8 mouse cellular contexts compared by ENCODE assay signal in genomic region chr2:72476486-72477211, GRCm38 (mm10). TPM values are rescaled to one million over a fixed set of nuclear protein-coding genes. Genes with fewer than 3 reads are reported as not detected.
DNase-seq lines count a peak whose midpoint lies in the region; ATAC-seq and TF ChIP-seq lines count a peak whose summit lies in the region.

No protein-coding gene starts in this region.

- peak overlapping the region; percentile 72 for H3K4me2 ChIP-seq in embryonic facial prominence, embryonic 12.5 days (replicated peaks)
- H3K4me2 ChIP-seq in liver, embryonic 11.5 days, result peak overlapping the region; percentile 87

- TF ChIP-seq POLR2A in thymus, adult 2 months (IDR thresholded peaks at IDR 0.05; ENCODE audit: control insufficient read depth, extremely low read depth, insufficient read depth, low read length, poor library complexity), result no peak

- no peaks in the 10 kb centered on the region for H3K27me3 ChIP-seq in embryonic facial prominence, embryonic 12.5 days
- no peaks in the 10 kb centered on the region for H3K27me3 ChIP-seq in liver, embryonic 11.5 days (replicated peaks; ENCODE audit: control insufficient read depth, insufficient read depth, low read length)
- H3K27me3 ChIP-seq in thymus, adult 2 months (ENCODE audit: control insufficient read depth, insufficient read depth, low read length), result no peaks in the 10 kb centered on the region

- peak overlapping the region; percentile 80 for H3K4me3 ChIP-seq in embryonic facial prominence, embryonic 12.5 days
- H3K4me3 ChIP-seq in liver, embryonic 11.5 days (ENCODE audit: low read depth, low read length), result peak overlapping the region; percentile 76
- peak overlapping the region; percentile 90 for H3K4me3 ChIP-seq in thymus, adult 2 months (ENCODE audit: control insufficient read depth, insufficient read depth, low read length)

- H3K36me3 ChIP-seq in embryonic facial prominence, embryonic 12.5 days, result peaks cover 22% of the 10 kb centered on the region
- H3K36me3 ChIP-seq in liver, embryonic 11.5 days (ENCODE audit: control insufficient read depth, insufficient read depth, low read length), result peaks cover 18% of the 10 kb centered on the region
- H3K36me3 ChIP-seq in thymus, adult 2 months (ENCODE audit: control insufficient read depth, insufficient read depth, low read length), result peaks cover 19% of the 10 kb centered on the region

- TF ChIP-seq CTCF in thymus, adult 2 months (IDR thresholded peaks at IDR 0.05; ENCODE audit: borderline replicate concordance, control insufficient read depth, extremely low read depth, insufficient read depth, low read length, poor library complexity), result no peak

- H3K4me1 ChIP-seq in embryonic facial prominence, embryonic 12.5 days, result peaks cover 20% of the 10 kb centered on the region
- H3K4me1 ChIP-seq in liver, embryonic 11.5 days (replicated peaks; ENCODE audit: control insufficient read depth, insufficient read depth, low read length), result peaks cover 17% of the 10 kb centered on the region
- peaks cover 10% of the 10 kb centered on the region for H3K4me1 ChIP-seq in thymus, adult 2 months (replicated peaks; ENCODE audit: control insufficient read depth, insufficient read depth, low read length)

- H3K27ac ChIP-seq in embryonic facial prominence, embryonic 12.5 days, result peak overlapping the region; percentile 90
- peak overlapping the region; percentile 98 for H3K27ac ChIP-seq in liver, embryonic 11.5 days (ENCODE audit: low read depth, low read length)
- peak overlapping the region; percentile 48 for H3K27ac ChIP-seq in thymus, adult 2 months (ENCODE audit: control insufficient read depth, insufficient read depth, low read length)

- H3K9ac ChIP-seq in embryonic facial prominence, embryonic 12.5 days, result peak overlapping the region; percentile 82
- H3K9ac ChIP-seq in liver, embryonic 11.5 days (ENCODE audit: low read depth, low read length), result peak overlapping the region; percentile 81

- DNase-seq in cerebellum, adult 11-12 months, result peak; percentile 1
- DNase-seq in cerebellum, adult 11 months, result no peak
- peak; percentile 25 for DNase-seq in T-cell, adult 2 months (ENCODE audit: low spot score)
- DNase-seq in heart, postnatal 4 days, result peak; percentile 51
- peak; percentile 76 for DNase-seq in liver, embryonic 11.5 days (ENCODE audit: low spot score)
- peak; percentile 77 for DNase-seq in neural tube, embryonic 10.5 days (ENCODE audit: extremely low spot score, low spot score)
- peak; percentile 79 for DNase-seq in thymus, adult 2 months

- peak; percentile 42; the same call in 1 of the 2 replicates for ATAC-seq in embryonic facial prominence, embryonic 12.5 days (ENCODE audit: insufficient number of reproducible peaks, insufficient read depth, low FRiP score, low TSS enrichment)
- peak; percentile 52 for ATAC-seq in liver, embryonic 11.5 days (replicated peaks; ENCODE audit: low FRiP score)

- under 1% methylated on average over 53 of the region's 53 CpGs for WGBS in embryonic facial prominence, embryonic 12.5 days
- WGBS in liver, embryonic 11.5 days, result under 1% methylated on average over 53 of the region's 53 CpGs
- under 1% methylated on average over 53 of the region's 53 CpGs for WGBS in thymus, adult 2 months

- no peaks in the 10 kb centered on the region for H3K9me3 ChIP-seq in embryonic facial prominence, embryonic 12.5 days
- H3K9me3 ChIP-seq in liver, embryonic 11.5 days (ENCODE audit: control insufficient read depth, low read length), result no peaks in the 10 kb centered on the region

RNA-seq across cellular contexts. Expression of gene Cdca7, which starts 0.7 kb away (rescaled TPM):
- 179 and 184 TPM in 2 replicates for polyA plus RNA-seq in embryonic facial prominence, embryonic 12.5 days (2016; fragmentation: Nextera tagmentation; extraction: Ambion mirVana)
- 10 to 100 TPM; 17.1 to 19.3 TPM for total RNA-seq in heart, postnatal 4 days (2021)
- 156 and 165 TPM in 2 replicates for polyA plus RNA-seq in liver, embryonic 11.5 days (2014; fragmentation: Nextera tagmentation; extraction: Ambion mirVana)
- 313 and 333 TPM in 2 replicates for polyA plus RNA-seq in thymus, adult 2 months (2012; rRNA removed)

Comparison
In these comparisons a context has a peak if more than half of its experiments do, and no peak if none do; other contexts are left out.
1. H3K27ac ChIP-seq: peak in every context shown above with its lines; median percentile 98 in liver, embryonic 11.5 days; 90 in embryonic facial prominence, embryonic 12.5 days; 48 in thymus, adult 2 months.